ENCODE assay signal across 22 mouse cellular contexts in the genomic region with DNA sequence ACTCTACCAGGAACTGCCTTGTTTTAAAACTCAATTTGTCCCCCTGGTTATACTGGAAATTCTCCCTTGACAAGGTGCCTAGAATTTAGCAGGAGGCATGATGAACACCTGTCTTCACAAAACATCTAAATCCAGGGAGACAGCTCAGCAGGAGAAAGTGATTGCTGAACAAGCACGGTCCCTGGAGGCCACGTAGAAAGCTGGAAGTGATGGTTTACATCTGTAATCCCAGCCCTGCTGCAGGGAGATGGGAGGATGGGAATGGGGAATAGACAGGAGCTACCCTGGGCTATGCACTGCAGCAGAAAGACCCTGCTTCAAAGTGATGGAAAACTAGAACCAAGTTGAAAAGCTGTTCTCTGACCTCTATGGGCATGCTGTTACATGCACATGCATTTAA.
A peak's percentile ranks its signal among the peaks of the same experiment; 100 is the strongest.
DNase-seq lines count a peak whose midpoint lies in the region; ATAC-seq and TF ChIP-seq lines count a peak whose summit lies in the region.
"Had no signal": no experiment of that assay in that cellular context is flagged by ENCODE, and none has a peak within 500 bp of the region (broad histone marks: within the 10 kb centered on the region; RNA-seq: fewer than 3 reads in every experiment).

No protein-coding gene starts in this region.

- no peak for TF ChIP-seq POLR2A in kidney, adult 2 months (IDR thresholded peaks at IDR 0.05; ENCODE audit: low read depth, low read length)

- H3K27ac ChIP-seq in heart, embryonic 12.5 days (ENCODE audit: poor library complexity, severe bottlenecking), result no peak overlapping the region
- H3K27ac ChIP-seq in kidney, embryonic 16.5 days (ENCODE audit: low read length), result peak overlapping the region; percentile 96
- no peak overlapping the region for H3K27ac ChIP-seq in kidney, adult 2 months (ENCODE audit: insufficient read depth, low read depth, low read length)
- no peak overlapping the region for H3K27ac ChIP-seq in lung, postnatal 0 days (ENCODE audit: low read length)
- H3K27ac ChIP-seq: embryonic facial prominence, embryonic 13.5 days; forebrain, embryonic 13.5 days; hindbrain, embryonic 15.5 days; limb, embryonic 13.5 days; liver, embryonic 12.5 days; midbrain, embryonic 12.5 days had no signal

- no peaks in the 10 kb centered on the region for H3K9me3 ChIP-seq in heart, embryonic 12.5 days (replicated peaks)
- H3K9me3 ChIP-seq in kidney, embryonic 16.5 days (ENCODE audit: low read length), result no peaks in the 10 kb centered on the region
- H3K9me3 ChIP-seq in lung, postnatal 0 days (ENCODE audit: low read length), result no peaks in the 10 kb centered on the region
- H3K9me3 ChIP-seq: embryonic facial prominence, embryonic 13.5 days; forebrain, embryonic 13.5 days; hindbrain, embryonic 15.5 days; limb, embryonic 13.5 days; liver, embryonic 12.5 days; midbrain, embryonic 12.5 days had no signal

- no peak for TF ChIP-seq EP300 in lung, postnatal 0 days (IDR thresholded peaks at IDR 0.05)

- WGBS in heart, embryonic 12.5 days, result 48% methylated on average over 2 of the region's 2 CpGs
- WGBS in kidney, embryonic 16.5 days, result 16% methylated on average over 2 of the region's 2 CpGs
- WGBS in kidney, adult 2 months, result 57% methylated on average over 2 of the region's 2 CpGs
- WGBS in lung, postnatal 0 days, result 33% methylated on average over 2 of the region's 2 CpGs

- peaks cover 13% of the 10 kb centered on the region for H3K4me1 ChIP-seq in heart, embryonic 12.5 days (replicated peaks)
- peaks cover 42% of the 10 kb centered on the region for H3K4me1 ChIP-seq in kidney, embryonic 16.5 days (ENCODE audit: insufficient read depth, low read length)
- H3K4me1 ChIP-seq in kidney, adult 2 months (ENCODE audit: control insufficient read depth, insufficient read depth, low read length), result peaks cover 4% of the 10 kb centered on the region; the same call in 1 of the 2 replicates
- H3K4me1 ChIP-seq in lung, postnatal 0 days (ENCODE audit: insufficient read depth, low read depth, low read length), result peaks cover 9% of the 10 kb centered on the region; the same call in 1 of the 2 replicates
- H3K4me1 ChIP-seq: forebrain, embryonic 13.5 days; hindbrain, embryonic 15.5 days had no signal

- H3K4me3 ChIP-seq in heart, embryonic 12.5 days, result no peak overlapping the region
- no peak overlapping the region for H3K4me3 ChIP-seq in kidney, embryonic 16.5 days (ENCODE audit: low read length)
- H3K4me3 ChIP-seq in kidney, adult 2 months (ENCODE audit: insufficient read depth, low read depth, low read length), result no peak overlapping the region
- H3K4me3 ChIP-seq in lung, postnatal 0 days (ENCODE audit: low read depth, low read length), result no peak overlapping the region
- H3K4me3 ChIP-seq: embryonic facial prominence, embryonic 13.5 days; forebrain, embryonic 13.5 days; hindbrain, embryonic 15.5 days; limb, embryonic 13.5 days; liver, embryonic 12.5 days; midbrain, embryonic 12.5 days had no signal

- no peak overlapping the region for H3K4me2 ChIP-seq in heart, embryonic 12.5 days
- H3K4me2 ChIP-seq in kidney, embryonic 16.5 days (replicated peaks; ENCODE audit: low read depth, low read length), result no peak overlapping the region
- no peak overlapping the region for H3K4me2 ChIP-seq in lung, postnatal 0 days (replicated peaks; ENCODE audit: low read depth, low read length)
- H3K4me2 ChIP-seq: embryonic facial prominence, embryonic 13.5 days; forebrain, embryonic 13.5 days; hindbrain, embryonic 15.5 days; limb, embryonic 13.5 days; liver, embryonic 12.5 days; midbrain, embryonic 12.5 days had no signal

- no peaks in the 10 kb centered on the region for H3K36me3 ChIP-seq in heart, embryonic 12.5 days
- H3K36me3 ChIP-seq in kidney, embryonic 16.5 days (ENCODE audit: insufficient read depth, low read length), result no peaks in the 10 kb centered on the region
- no peaks in the 10 kb centered on the region for H3K36me3 ChIP-seq in kidney, adult 2 months (ENCODE audit: control insufficient read depth, insufficient read depth, low read length)
- H3K36me3 ChIP-seq in lung, postnatal 0 days (ENCODE audit: insufficient read depth, low read length), result no peaks in the 10 kb centered on the region
- H3K36me3 ChIP-seq: embryonic facial prominence, embryonic 13.5 days; G1E; hindbrain, embryonic 15.5 days; limb, embryonic 13.5 days; liver, embryonic 12.5 days; midbrain, embryonic 12.5 days had no signal

- ATAC-seq in heart, embryonic 12.5 days (ENCODE audit: insufficient number of reproducible peaks, low FRiP score), result no peak
- ATAC-seq in kidney, embryonic 16.5 days (ENCODE audit: low FRiP score, low TSS enrichment), result no peak
- no peak for ATAC-seq in lung, postnatal 0 days
- ATAC-seq: forebrain, embryonic 13.5 days; liver, embryonic 12.5 days; Patski had no signal

- no peak overlapping the region for H3K9ac ChIP-seq in heart, embryonic 12.5 days
- no peak overlapping the region for H3K9ac ChIP-seq in kidney, embryonic 16.5 days (replicated peaks; ENCODE audit: low read length)
- no peak overlapping the region for H3K9ac ChIP-seq in lung, postnatal 0 days (replicated peaks; ENCODE audit: low read depth)
- H3K9ac ChIP-seq: embryonic facial prominence, embryonic 13.5 days; forebrain, embryonic 13.5 days; hindbrain, embryonic 15.5 days; limb, embryonic 13.5 days; liver, embryonic 12.5 days; midbrain, embryonic 12.5 days had no signal

- H3K27me3 ChIP-seq in heart, embryonic 12.5 days (replicated peaks), result no peaks in the 10 kb centered on the region
- no peaks in the 10 kb centered on the region for H3K27me3 ChIP-seq in kidney, embryonic 16.5 days (ENCODE audit: insufficient read depth, low read length)
- H3K27me3 ChIP-seq in kidney, adult 2 months (replicated peaks; ENCODE audit: control insufficient read depth, insufficient read depth, low read length), result no peaks in the 10 kb centered on the region; the same call in 1 of the 2 replicates
- no peaks in the 10 kb centered on the region for H3K27me3 ChIP-seq in lung, postnatal 0 days (replicated peaks; ENCODE audit: insufficient read depth, low read length)
- H3K27me3 ChIP-seq: CH12.LX; embryonic facial prominence, embryonic 13.5 days; forebrain, embryonic 13.5 days; hindbrain, embryonic 15.5 days; limb, embryonic 13.5 days; liver, embryonic 12.5 days; midbrain, embryonic 12.5 days; Patski had no signal

- DNase-seq in heart, adult 18-20 months, result peak; percentile 20 to 36
- DNase-seq in kidney, adult 2 months, result no peak
- DNase-seq in lung, postnatal 36 days, result peak; percentile 21
- no peak for DNase-seq in lung, postnatal 0 days (ENCODE audit: low spot score)
- DNase-seq: B cell, adult 2 months; cerebellum, adult 11-12 months; cerebellum, postnatal 10 days; gastrocnemius, postnatal 36 days; layer of hippocampus, adult 9-11 months; lung, adult 18-20 months; thymus, postnatal 14 days had no signal

- no peak for TF ChIP-seq CTCF in kidney, adult 2 months (conservative IDR thresholded peaks at IDR 0.05; ENCODE audit: insufficient read depth, insufficient read length, low read depth, low read length)
- no peak for TF ChIP-seq CTCF in lung, postnatal 0 days (IDR thresholded peaks at IDR 0.05)

Comparison
In these comparisons a context has a peak if more than half of its experiments do, and no peak if none do; other contexts are left out.
1. DNase-seq: peak in heart, adult 18-20 months (2 of 2) and lung, postnatal 36 days (single experiment); none in kidney, adult 2 months (single experiment) and lung, postnatal 0 days (single experiment).